Mouse (Mus musculus) heart, adult 2 months (tissue): ENCODE results near the gene Dnajb3.

ENCODE experiments used
- CTCF ChIP-seq: fragments of 200-600 bp; IDR thresholded peaks from 2 replicates; pipeline ENCODE4 v1.8.1; 2022; ENCODE audit warnings: antibody characterized with exemption, mild to moderate bottlenecking, moderate library complexity
- EP300 ChIP-seq: fragments of 200-500 bp; IDR thresholded peaks from 2 replicates; pipeline ENCODE4 v1.6.1; 2011; ENCODE audit warnings: low read depth, low read length, control low read depth; ENCODE audit not compliant: insufficient read depth

DNA sequence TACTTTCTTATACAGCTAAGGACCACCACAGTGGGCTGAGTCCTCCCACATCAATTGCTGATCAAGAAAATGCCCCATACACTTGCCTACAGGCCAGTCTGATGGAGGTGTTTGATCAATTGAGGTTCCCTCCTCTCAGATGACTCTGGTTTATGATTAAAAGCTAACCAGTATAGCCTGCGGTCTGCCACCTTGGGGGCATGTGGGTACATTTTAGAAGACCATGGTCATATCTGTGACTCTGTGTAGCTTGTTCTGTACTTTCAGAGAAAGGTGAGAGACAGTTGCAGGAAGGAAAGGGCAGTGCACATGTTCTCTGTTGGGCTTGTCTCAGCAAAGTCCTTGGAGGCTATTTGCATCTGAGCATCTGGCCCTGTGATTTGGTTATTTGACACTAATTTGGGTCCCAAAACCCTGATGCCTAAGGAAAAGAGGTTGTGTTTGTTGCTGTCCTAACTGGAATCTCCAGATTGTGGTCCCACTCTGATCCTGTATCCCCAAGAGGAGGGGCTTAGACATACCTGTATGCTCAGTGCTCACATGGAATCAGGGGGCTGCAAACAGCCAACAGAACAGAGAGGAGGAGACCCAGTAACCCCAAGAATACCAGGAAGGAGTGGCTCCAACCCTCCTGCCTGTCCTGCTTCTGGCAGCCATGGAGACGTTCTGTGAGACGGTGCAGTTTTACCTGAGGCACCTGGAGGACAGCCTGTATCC, 27.2 kb upstream of the Dnajb3 start:
- TF ChIP-seq CTCF (no peak), EP300 (no peak)
